Mouse (Mus musculus): Measurements from ENCODE around the gene Dnajc1. TPM values are rescaled to one million over a fixed set of nuclear protein-coding genes. Genes with fewer than 3 reads are reported as not detected.

The Dnajc1 gene
- 23.8 and 30.1 TPM in 2 replicates for total RNA-seq (2017)

- peak; percentile 87 for ATAC-seq (ENCODE audit: extremely low read depth, insufficient number of reproducible peaks, low FRiP score, poor library complexity, severe bottlenecking)
Observed at GRCm38 (mm10) chr2:18392331-18393021, at the start of gene Dnajc1. Gene Dnajc1, minus strand, starts transcription at chr2:18392830.

DNA sequence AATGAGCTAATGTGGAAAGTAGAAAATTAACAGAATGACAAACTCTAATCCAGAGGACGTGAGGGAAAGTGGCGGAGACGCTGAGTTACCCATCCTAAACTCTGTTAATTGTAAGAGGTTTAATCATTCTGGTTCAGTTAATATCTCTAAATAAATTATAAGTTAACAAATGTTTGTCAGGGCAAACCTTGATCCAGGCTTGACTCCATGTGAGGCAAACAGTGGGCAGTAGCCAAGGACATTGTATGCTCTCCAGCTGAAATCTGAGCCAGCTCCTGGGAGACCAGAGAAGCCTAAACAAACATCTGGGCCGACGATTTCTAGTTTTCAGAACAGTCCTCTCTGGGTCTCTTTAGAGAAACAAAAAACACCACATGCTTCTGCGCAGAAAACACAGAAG is 49.2 kb upstream of the Dnajc1 start:
- ATAC-seq (ENCODE audit: extremely low read depth, insufficient number of reproducible peaks, low FRiP score, poor library complexity, severe bottlenecking) = no peak

DNA sequence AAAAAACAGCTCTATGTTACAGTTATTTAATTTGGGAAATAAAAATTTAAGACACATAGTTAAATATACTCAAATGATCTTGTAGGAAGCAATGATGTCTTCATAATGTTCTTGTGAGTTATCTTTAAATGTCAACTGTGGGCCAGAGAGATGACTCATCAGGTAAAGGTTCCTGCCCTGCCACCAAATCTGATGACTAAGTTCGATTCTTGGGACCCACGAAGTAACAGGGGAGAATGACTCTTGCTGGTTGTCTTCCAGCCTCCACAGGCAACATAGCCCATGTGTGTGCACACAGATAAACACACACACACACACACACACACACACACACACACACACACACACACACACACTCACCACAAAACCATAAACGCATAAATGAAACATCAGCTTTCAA is 22.6 kb upstream of the Dnajc1 start:
- no peak for ATAC-seq (ENCODE audit: extremely low read depth, insufficient number of reproducible peaks, low FRiP score, poor library complexity, severe bottlenecking)

GRCm38 (mm10) chr2:18403679-18404078 is 11.0 kb upstream of the Dnajc1 start:
- ATAC-seq (ENCODE audit: extremely low read depth, insufficient number of reproducible peaks, low FRiP score, poor library complexity, severe bottlenecking) = no peak

GRCm38 (mm10) chr2:18401771-18402170 is 9.1 kb upstream of the Dnajc1 start:
- no peak for ATAC-seq (ENCODE audit: extremely low read depth, insufficient number of reproducible peaks, low FRiP score, poor library complexity, severe bottlenecking)

DNA sequence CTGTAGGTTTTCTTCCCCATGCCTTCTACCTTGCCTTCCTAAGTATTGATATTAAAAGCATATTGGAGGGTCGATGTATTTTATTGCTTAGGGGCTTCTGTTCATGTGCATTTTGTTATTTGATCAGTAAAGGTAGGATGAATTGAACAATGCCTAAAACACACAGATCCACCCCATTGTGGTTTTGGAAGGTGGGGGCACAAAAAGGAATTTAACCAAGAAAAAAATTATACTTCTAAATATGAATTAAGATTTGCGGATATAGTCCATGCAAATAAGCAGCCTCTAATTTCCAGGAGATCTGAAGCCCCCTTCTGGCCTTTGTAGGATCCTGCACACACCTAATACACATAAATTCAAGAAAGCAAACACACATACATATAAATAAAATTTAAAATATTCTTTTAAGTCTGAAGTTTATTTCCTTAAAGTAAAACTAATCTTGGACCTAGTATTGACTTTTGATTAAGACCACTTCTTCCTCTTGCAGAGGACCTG is 441 bp upstream of the Dnajc1 start:
- ATAC-seq (ENCODE audit: extremely low read depth, insufficient number of reproducible peaks, low FRiP score, poor library complexity, severe bottlenecking) = no peak

DNA sequence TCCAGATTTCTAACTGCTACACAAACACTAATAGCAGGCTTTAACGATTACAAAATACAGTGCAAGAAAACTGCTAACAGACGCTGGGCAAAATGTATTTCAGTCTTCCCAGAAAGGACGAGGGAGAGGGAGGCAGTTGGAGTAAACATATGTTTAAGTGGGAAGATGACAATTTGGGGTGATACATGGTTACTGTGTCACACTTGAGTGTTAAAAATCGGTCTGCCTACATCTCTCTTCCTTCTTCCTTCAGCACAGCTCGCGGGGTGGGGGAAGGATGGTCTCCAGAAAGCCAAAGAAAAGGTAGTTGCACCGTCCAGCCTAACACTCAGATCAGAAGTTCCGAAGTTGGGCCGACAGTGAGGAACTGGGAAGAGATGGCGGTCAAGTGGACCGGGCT is 769 bp downstream of the Dnajc1 start:
- ATAC-seq (ENCODE audit: extremely low read depth, insufficient number of reproducible peaks, low FRiP score, poor library complexity, severe bottlenecking) = 0 out of 2 replicates have a peak, but pooled peaks have one; percentile 18

- ATAC-seq (ENCODE audit: extremely low read depth, insufficient number of reproducible peaks, low FRiP score, poor library complexity, severe bottlenecking) = no peak
Observed at GRCm38 (mm10) chr2:18389631-18390030, 3.0 kb downstream of the Dnajc1 start.

DNA sequence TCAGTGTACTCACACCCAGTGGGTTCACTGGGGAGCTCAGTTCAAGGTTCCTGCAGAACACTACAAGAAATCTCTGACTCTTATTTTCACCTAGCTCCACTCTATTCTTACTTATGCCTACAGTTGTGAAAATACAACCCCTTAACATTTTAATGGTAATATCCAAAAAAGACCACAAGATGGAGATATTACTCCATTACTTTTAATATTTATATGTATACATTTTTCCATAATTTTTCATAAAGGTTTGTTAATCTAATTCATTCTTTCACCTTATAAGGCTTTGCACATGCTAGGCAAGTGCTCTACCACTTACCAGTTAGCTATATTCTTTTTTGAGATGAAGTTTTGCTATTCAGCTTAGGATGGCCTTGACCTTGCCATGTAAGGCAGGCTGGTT is 11.0 kb downstream of the Dnajc1 start:
- no peak for ATAC-seq (ENCODE audit: extremely low read depth, insufficient number of reproducible peaks, low FRiP score, poor library complexity, severe bottlenecking)

- no peak for ATAC-seq (ENCODE audit: extremely low read depth, insufficient number of reproducible peaks, low FRiP score, poor library complexity, severe bottlenecking)
Observed at GRCm38 (mm10) chr2:18372400-18373182, 20.0 kb downstream of the Dnajc1 start.

GRCm38 (mm10) chr2:18370794-18371498 is 21.7 kb downstream of the Dnajc1 start:
- ATAC-seq (ENCODE audit: extremely low read depth, insufficient number of reproducible peaks, low FRiP score, poor library complexity, severe bottlenecking) = no peak

DNA sequence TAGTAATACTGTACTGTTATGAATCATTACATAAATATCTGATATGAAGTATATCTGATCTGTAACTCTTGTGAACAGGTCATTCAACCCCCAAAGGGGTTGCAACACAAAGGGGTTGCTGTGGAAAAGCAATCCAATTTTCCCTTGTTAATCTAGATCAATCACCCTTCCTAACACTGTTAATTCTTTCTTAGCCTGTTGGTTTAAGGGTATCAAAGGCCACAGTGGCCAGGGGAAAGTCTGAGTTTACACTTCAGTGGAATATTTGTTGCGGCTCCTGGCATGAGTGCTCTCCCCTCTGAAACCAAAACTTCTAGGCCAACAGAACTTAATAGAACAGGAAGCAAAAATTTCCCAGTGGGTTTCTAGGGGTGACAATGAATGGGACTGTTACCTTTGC is 28.2 kb downstream of the Dnajc1 start:
- ATAC-seq (ENCODE audit: extremely low read depth, insufficient number of reproducible peaks, low FRiP score, poor library complexity, severe bottlenecking) = no peak

DNA sequence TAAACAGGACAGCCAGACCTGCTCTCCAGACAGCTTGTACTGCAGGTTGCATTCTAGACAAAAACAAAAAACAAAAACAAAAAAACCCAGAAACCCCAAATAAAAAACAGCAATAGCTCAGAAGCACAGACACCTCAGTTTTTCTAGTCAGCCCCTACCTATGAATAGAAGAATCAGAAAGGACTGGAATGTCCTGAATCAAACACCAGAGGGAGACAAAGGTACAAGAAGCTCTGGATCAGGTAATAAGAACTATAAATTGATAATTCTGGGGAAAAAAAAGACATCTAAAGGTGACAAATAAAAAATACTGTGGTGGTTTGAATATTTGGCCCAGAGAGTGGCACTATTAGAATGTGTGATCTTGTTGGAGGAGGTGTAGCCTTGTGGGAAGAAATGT is 37.3 kb downstream of the Dnajc1 start:
- ATAC-seq (ENCODE audit: extremely low read depth, insufficient number of reproducible peaks, low FRiP score, poor library complexity, severe bottlenecking) = no peak

GRCm38 (mm10) chr2:18352620-18353019 is 40.0 kb downstream of the Dnajc1 start:
- ATAC-seq (ENCODE audit: extremely low read depth, insufficient number of reproducible peaks, low FRiP score, poor library complexity, severe bottlenecking) = no peak

- 0 out of 2 replicates have a peak, but pooled peaks have one; percentile 16 for ATAC-seq (ENCODE audit: extremely low read depth, insufficient number of reproducible peaks, low FRiP score, poor library complexity, severe bottlenecking)
Observed at GRCm38 (mm10) chr2:18343464-18343863, 49.2 kb downstream of the Dnajc1 start.

- no peak for ATAC-seq (ENCODE audit: extremely low read depth, insufficient number of reproducible peaks, low FRiP score, poor library complexity, severe bottlenecking)
Observed at GRCm38 (mm10) chr2:18318671-18319070, 74.0 kb downstream of the Dnajc1 start.

GRCm38 (mm10) chr2:18317503-18318281 is 74.9 kb downstream of the Dnajc1 start:
- no peak for ATAC-seq (ENCODE audit: extremely low read depth, insufficient number of reproducible peaks, low FRiP score, poor library complexity, severe bottlenecking)

GRCm38 (mm10) chr2:18316909-18317308 is 75.7 kb downstream of the Dnajc1 start:
- ATAC-seq (ENCODE audit: extremely low read depth, insufficient number of reproducible peaks, low FRiP score, poor library complexity, severe bottlenecking) = no peak
